Mouse (Mus musculus) midbrain, embryonic 10.5 days (tissue): ENCODE data around the gene Ablim1. TPM values are rescaled to one million over a fixed set of nuclear protein-coding genes. Genes with fewer than 3 reads are reported as not detected.

Experiments used
- DNase-seq: peaks from one replicate; pipeline ENCODE4 v3.0.0-alpha.2; 2017; ENCODE audit warnings: low spot score
- H3K27ac ChIP-seq: fragments of 300-500 bp; sonication (generic); replicated peaks from 2 replicates; pipeline ENCODE4 v1.5.1; 2016; ENCODE audit warnings: mild to moderate bottlenecking
- H3K27me3 ChIP-seq: fragments of 300-500 bp; sonication (generic); 2 replicates; pipeline ENCODE4 v1.6.1; 2016; ENCODE audit warnings: low read depth, mild to moderate bottlenecking; ENCODE audit not compliant: poor library complexity, severe bottlenecking
- H3K36me3 ChIP-seq: fragments of 300-500 bp; sonication (generic); 2 replicates; pipeline ENCODE4 v1.6.1; 2016; ENCODE audit warnings: mild to moderate bottlenecking, moderate library complexity
- H3K4me1 ChIP-seq: fragments of 300-500 bp; sonication (generic); 2 replicates; pipeline ENCODE4 v1.6.1; 2016
- H3K4me3 ChIP-seq: fragments of 300-500 bp; sonication (generic); 2 replicates; pipeline ENCODE4 v1.5.1; 2016; ENCODE audit warnings: mild to moderate bottlenecking, moderate library complexity
- H3K9me3 ChIP-seq: fragments of 300-500 bp; sonication (generic); replicated peaks from 2 replicates; pipeline ENCODE4 v1.6.1; 2016; ENCODE audit warnings: mild to moderate bottlenecking
- WGBS: fragments of 180-500 bp; shearing (Covaris S2); methylation state at CpG from one replicate; pipeline ENCODE4 v1.1.7; 2016; 5-methylcytosine and 5-hydroxymethylcytosine counted together
- polyA plus RNA-seq: library from polyadenylated mRNA; unstranded; fragments of >200 nt; fragmentation: Nextera tagmentation; extraction: Ambion mirVana; gene quantifications from 2 replicates; pipeline ENCODE4 v1.2.1, GENCODE M21; 2016

The Ablim1 gene
- polyA plus RNA-seq, 1 experiment from 2014 or later = 17.8 TPM

- no peak for DNase-seq
- Histone ChIP-seq H3K36me3 (no peaks in the 10 kb centered on the region), H3K4me3 (no peak overlapping the region), H3K27ac (no peak overlapping the region), H3K27me3 (no peaks in the 10 kb centered on the region), H3K9me3 (no peaks in the 10 kb centered on the region), H3K4me1 (no peaks in the 10 kb centered on the region)
- 82% methylated on average over 10 of the region's 10 CpGs for WGBS
These were observed 73.1 kb downstream of the Ablim1 start for GRCm38 (mm10) chr19:57241363-57242192.

DNA sequence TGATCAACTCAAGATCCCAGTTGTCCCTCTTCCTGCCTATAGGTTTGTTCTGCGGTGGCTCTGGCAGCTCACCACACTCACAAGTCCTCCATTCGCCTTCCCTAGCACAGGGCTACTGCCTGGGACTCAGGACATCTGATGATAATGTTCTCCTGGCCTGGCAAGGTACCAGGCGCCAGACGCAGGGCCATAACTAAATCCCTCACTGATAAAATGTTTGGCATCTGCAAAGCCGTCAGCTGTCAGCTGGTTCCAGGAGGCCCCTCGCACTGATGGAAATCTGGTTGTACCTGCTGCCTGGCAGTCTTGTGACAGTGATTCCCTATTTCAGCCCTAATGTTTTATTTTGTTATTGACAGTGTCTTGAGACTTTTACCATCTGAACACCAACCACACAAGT is 74.5 kb downstream of the Ablim1 start:
- H3K4me1 ChIP-seq = no peaks in the 10 kb centered on the region
- H3K27ac ChIP-seq = no peak overlapping the region
- no peaks in the 10 kb centered on the region for H3K36me3 ChIP-seq
- no peak overlapping the region for H3K4me3 ChIP-seq
- no peak for DNase-seq
- H3K27me3 ChIP-seq = no peaks in the 10 kb centered on the region
- WGBS = 88% methylated on average over 6 of the region's 6 CpGs
- H3K9me3 ChIP-seq = no peaks in the 10 kb centered on the region

- WGBS = 87% methylated on average over 11 of the region's 11 CpGs
- H3K27ac ChIP-seq = no peak overlapping the region
- H3K36me3 ChIP-seq = no peaks in the 10 kb centered on the region
- no peak overlapping the region for H3K4me3 ChIP-seq
- no peaks in the 10 kb centered on the region for H3K9me3 ChIP-seq
- no peak for DNase-seq
- no peaks in the 10 kb centered on the region for H3K27me3 ChIP-seq
- no peaks in the 10 kb centered on the region for H3K4me1 ChIP-seq
These were observed 75.4 kb downstream of the Ablim1 start for GRCm38 (mm10) chr19:57239176-57239784.

- Histone ChIP-seq H3K4me3 (no peak overlapping the region), H3K9me3 (no peaks in the 10 kb centered on the region), H3K36me3 (no peaks in the 10 kb centered on the region), H3K27ac (no peak overlapping the region), H3K27me3 (no peaks in the 10 kb centered on the region), H3K4me1 (no peaks in the 10 kb centered on the region)
- WGBS = 84% methylated on average over 7 of the region's 7 CpGs
- no peak for DNase-seq
These were observed 76.3 kb downstream of the Ablim1 start for GRCm38 (mm10) chr19:57238461-57238860.

DNA sequence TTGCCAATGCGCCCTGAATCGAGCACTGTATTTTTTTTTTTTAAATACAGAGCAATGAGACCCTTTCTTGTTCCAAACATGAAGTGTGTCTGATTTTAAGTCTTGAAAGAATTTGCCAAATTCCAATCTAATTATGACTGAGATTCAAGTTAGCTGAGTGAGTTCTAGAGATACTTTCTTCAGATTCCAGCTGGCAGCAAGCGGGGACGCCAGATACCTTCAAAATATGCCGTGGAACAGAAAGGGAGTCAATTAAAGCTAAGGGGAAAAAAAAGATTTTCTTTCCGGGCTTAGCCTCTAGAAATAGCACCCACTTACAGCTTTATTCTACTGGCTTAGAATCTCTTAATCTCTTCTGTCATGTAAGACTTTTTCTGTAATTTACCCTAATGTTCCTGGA is 77.2 kb downstream of the Ablim1 start:
- no peaks in the 10 kb centered on the region for H3K36me3 ChIP-seq
- H3K27ac ChIP-seq = no peak overlapping the region
- H3K9me3 ChIP-seq = no peaks in the 10 kb centered on the region
- H3K4me1 ChIP-seq = no peaks in the 10 kb centered on the region
- no peaks in the 10 kb centered on the region for H3K27me3 ChIP-seq
- DNase-seq = no peak
- no peak overlapping the region for H3K4me3 ChIP-seq
- 87% methylated on average over 6 of the region's 6 CpGs for WGBS

GRCm38 (mm10) chr19:57236647-57237046 is 78.1 kb downstream of the Ablim1 start:
- no peak overlapping the region for H3K4me3 ChIP-seq
- H3K9me3 ChIP-seq = no peaks in the 10 kb centered on the region
- H3K27ac ChIP-seq = no peak overlapping the region
- H3K4me1 ChIP-seq = no peaks in the 10 kb centered on the region
- no peak for DNase-seq
- H3K36me3 ChIP-seq = no peaks in the 10 kb centered on the region
- H3K27me3 ChIP-seq = no peaks in the 10 kb centered on the region
- 77% methylated on average over 15 of the region's 15 CpGs for WGBS

- H3K9me3 ChIP-seq = no peaks in the 10 kb centered on the region
These were observed 78.8 kb downstream of the Ablim1 start for GRCm38 (mm10) chr19:57235931-57236330.

GRCm38 (mm10) chr19:57230996-57231395 is 83.7 kb downstream of the Ablim1 start:
- H3K36me3 ChIP-seq = no peaks in the 10 kb centered on the region
- 68% methylated on average over 4 of the region's 4 CpGs for WGBS
- H3K27me3 ChIP-seq = no peaks in the 10 kb centered on the region
- no peak for DNase-seq
- no peaks in the 10 kb centered on the region for H3K9me3 ChIP-seq
- H3K4me3 ChIP-seq = no peak overlapping the region
- no peaks in the 10 kb centered on the region for H3K4me1 ChIP-seq
- H3K27ac ChIP-seq = no peak overlapping the region

More at GRCm38 (mm10) chr19:57235931-57236330, 78.8 kb downstream of the Ablim1 start:
- Histone ChIP-seq H3K27me3 (no peaks in the 10 kb centered on the region), H3K36me3 (no peaks in the 10 kb centered on the region), H3K4me1 (no peaks in the 10 kb centered on the region), H3K27ac (no peak overlapping the region), H3K4me3 (no peak overlapping the region)
- DNase-seq = no peak
- WGBS = 93% methylated on average over 2 of the region's 2 CpGs

- Histone ChIP-seq H3K9me3 (no peaks in the 10 kb centered on the region), H3K27me3 (no peaks in the 10 kb centered on the region), H3K4me1 (no peaks in the 10 kb centered on the region), H3K36me3 (no peaks in the 10 kb centered on the region), H3K4me3 (no peak overlapping the region), H3K27ac (no peak overlapping the region)
- DNase-seq = no peak
- WGBS = 94% methylated on average over 3 of the region's 3 CpGs
These were observed 85.6 kb downstream of the Ablim1 start for GRCm38 (mm10) chr19:57229161-57229560.

GRCm38 (mm10) chr19:57228576-57228975 is 86.1 kb downstream of the Ablim1 start:
- Histone ChIP-seq H3K9me3 (no peaks in the 10 kb centered on the region), H3K4me1 (no peaks in the 10 kb centered on the region), H3K36me3 (no peaks in the 10 kb centered on the region), H3K27ac (no peak overlapping the region), H3K27me3 (no peaks in the 10 kb centered on the region), H3K4me3 (no peak overlapping the region)
- 86% methylated on average over 4 of the region's 4 CpGs for WGBS
- no peak for DNase-seq

DNA sequence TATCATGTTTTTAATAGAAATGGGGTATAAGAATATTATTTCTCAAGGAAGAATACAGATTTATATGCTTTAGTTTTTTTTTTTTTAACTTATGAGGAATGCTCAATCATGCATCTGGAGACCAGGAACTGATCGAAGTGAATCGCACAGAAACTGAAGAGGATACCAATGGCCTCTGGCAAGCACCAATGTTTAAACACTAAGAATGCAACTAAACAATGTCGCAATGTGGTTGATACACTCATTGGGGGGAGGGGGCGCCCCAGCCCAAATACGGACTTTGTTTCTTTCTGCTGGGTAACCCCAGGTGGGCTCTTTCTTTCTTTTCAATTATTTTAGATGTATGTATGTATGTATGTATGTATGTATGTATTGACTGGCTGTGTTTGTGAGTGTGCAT is 90.3 kb downstream of the Ablim1 start:
- H3K4me3 ChIP-seq = no peak overlapping the region
- 91% methylated on average over 5 of the region's 5 CpGs for WGBS

DNA sequence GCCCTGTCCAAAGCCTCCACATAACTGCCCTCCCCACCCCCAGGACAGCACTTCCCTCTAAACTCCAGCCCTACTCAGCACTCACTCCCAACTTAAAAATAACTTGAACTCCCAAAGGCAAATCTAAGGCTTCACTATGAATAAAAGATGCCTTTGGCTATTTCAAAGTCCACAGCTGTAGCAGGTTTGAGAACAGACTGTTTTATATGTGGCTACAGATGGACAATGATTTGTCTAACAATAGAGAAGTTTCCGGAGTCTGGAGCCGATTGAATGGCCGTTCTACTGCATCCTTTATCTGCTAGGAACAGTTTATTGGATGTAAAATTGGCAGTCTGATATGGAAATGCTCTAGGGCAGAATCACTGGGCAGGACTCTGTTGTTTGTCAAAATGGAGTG is 91.0 kb downstream of the Ablim1 start:
- no peak for DNase-seq
- Histone ChIP-seq H3K27me3 (no peaks in the 10 kb centered on the region), H3K36me3 (no peaks in the 10 kb centered on the region), H3K27ac (no peak overlapping the region), H3K4me1 (0 out of 2 replicates have a peak, but pooled peaks cover 5% of the 10 kb centered on the region), H3K4me3 (no peak overlapping the region), H3K9me3 (no peaks in the 10 kb centered on the region)
- 90% methylated on average over 3 of the region's 3 CpGs for WGBS

More for the DNA sequence above, 90.3 kb downstream of the Ablim1 start:
- no peak overlapping the region for H3K27ac ChIP-seq
- H3K4me1 ChIP-seq = 0 out of 2 replicates have a peak, but pooled peaks cover 5% of the 10 kb centered on the region
- H3K9me3 ChIP-seq = no peaks in the 10 kb centered on the region
- no peak for DNase-seq
- no peaks in the 10 kb centered on the region for H3K27me3 ChIP-seq
- no peaks in the 10 kb centered on the region for H3K36me3 ChIP-seq

DNA sequence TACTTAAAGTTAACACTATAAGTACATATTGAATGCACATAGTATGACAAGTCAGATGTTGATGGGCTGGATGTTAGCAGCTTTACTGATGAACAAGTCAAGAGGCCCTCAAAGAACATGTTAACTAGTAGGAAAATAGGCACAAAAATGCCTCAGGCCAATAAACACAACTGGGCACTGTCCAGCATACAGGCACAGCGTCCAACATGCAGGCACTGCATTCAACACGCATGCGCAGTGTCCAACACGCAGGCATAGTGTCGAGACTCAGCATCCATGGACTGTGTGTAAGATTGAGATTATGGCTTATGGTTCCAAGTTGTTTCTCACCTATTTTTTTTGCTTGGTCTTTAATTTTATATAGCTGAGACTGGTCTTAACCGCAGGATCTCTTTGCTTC is 92.1 kb downstream of the Ablim1 start:
- 0 out of 2 replicates have a peak, but pooled peaks cover 5% of the 10 kb centered on the region for H3K4me1 ChIP-seq
- H3K9me3 ChIP-seq = no peaks in the 10 kb centered on the region
- no peak overlapping the region for H3K27ac ChIP-seq
- H3K27me3 ChIP-seq = no peaks in the 10 kb centered on the region
- DNase-seq = no peak
- 94% methylated on average over 6 of the region's 6 CpGs for WGBS
- H3K4me3 ChIP-seq = no peak overlapping the region
- no peaks in the 10 kb centered on the region for H3K36me3 ChIP-seq
